Mouse (Mus musculus) kidney, postnatal 0 days (tissue): ENCODE measurements around the gene Neurl1b. TPM values are rescaled to one million over a fixed set of nuclear protein-coding genes. Genes with fewer than 3 reads are reported as not detected.

ENCODE experiments used
- ATAC-seq: fragments of 200-750 bp; cut with Nextera tagmentation; replicated peaks from 2 replicates; pipeline ENCODE4 v1.8.0; 2017; ENCODE audit warnings: low read depth, moderate number of reproducible peaks, moderate TSS enrichment, moderate library complexity; ENCODE audit not compliant: low FRiP score
- DNase-seq: peaks from one replicate; pipeline ENCODE4 v3.0.0-alpha.2; 2016; ENCODE audit warnings: low spot score
- H3K27ac ChIP-seq: fragments of 300-500 bp; sonication (generic); 2 replicates; pipeline ENCODE4 v1.5.1; 2014; ENCODE audit warnings: mild to moderate bottlenecking
- H3K27me3 ChIP-seq: fragments of 300-500 bp; sonication (generic); 2 replicates; pipeline ENCODE4 v1.6.1; 2014; ENCODE audit warnings: low read length, mixed read lengths; ENCODE audit not compliant: insufficient read depth
- H3K36me3 ChIP-seq: fragments of 300-500 bp; sonication (generic); 2 replicates; pipeline ENCODE4 v1.6.1; 2014; ENCODE audit warnings: low read length, mixed read lengths; ENCODE audit not compliant: insufficient read depth
- H3K4me1 ChIP-seq: fragments of 300-500 bp; sonication (generic); replicated peaks from 2 replicates; pipeline ENCODE4 v1.6.1; 2014; ENCODE audit warnings: antibody characterized with exemption, low read length, mixed read lengths; ENCODE audit not compliant: insufficient read depth
- H3K4me2 ChIP-seq: fragments of 300-500 bp; sonication (generic); 2 replicates; pipeline ENCODE4 v1.6.1; 2014; ENCODE audit warnings: mild to moderate bottlenecking, low read length, moderate library complexity, mixed read lengths
- H3K4me3 ChIP-seq: fragments of 300-500 bp; sonication (generic); replicated peaks from 2 replicates; pipeline ENCODE4 v1.5.1; 2014; ENCODE audit warnings: low read depth, low read length
- H3K9ac ChIP-seq: fragments of 300-500 bp; sonication (generic); 2 replicates; pipeline ENCODE4 v1.6.1; 2014; ENCODE audit warnings: low read depth, low read length
- H3K9me3 ChIP-seq: fragments of 300-500 bp; sonication (generic); replicated peaks from 2 replicates; pipeline ENCODE4 v1.6.1; 2016; ENCODE audit warnings: low read length, inconsistent platforms, mixed read lengths
- CTCF ChIP-seq: IDR thresholded peaks from 2 replicates; pipeline ENCODE4 v1.5.1; 2016; ENCODE audit warnings: antibody characterized with exemption, low read depth, mild to moderate bottlenecking, moderate library complexity
- WGBS: fragments of 180-500 bp; shearing (Covaris S2); extraction: QIAGEN DNeasy Blood & Tissue Kit; methylation state at CpG from one replicate; pipeline ENCODE4 v1.1.7; 2014; 5-methylcytosine and 5-hydroxymethylcytosine counted together
- polyA plus RNA-seq: library from polyadenylated mRNA; unstranded; fragments of >200 nt; fragmentation: Nextera tagmentation; extraction: Ambion mirVana; gene quantifications from 2 replicates; pipeline ENCODE4 v1.2.1, GENCODE M21; 2015

The Neurl1b gene
- polyA plus RNA-seq, 1 experiment from 2014 or later, result 1.6 TPM

DNA sequence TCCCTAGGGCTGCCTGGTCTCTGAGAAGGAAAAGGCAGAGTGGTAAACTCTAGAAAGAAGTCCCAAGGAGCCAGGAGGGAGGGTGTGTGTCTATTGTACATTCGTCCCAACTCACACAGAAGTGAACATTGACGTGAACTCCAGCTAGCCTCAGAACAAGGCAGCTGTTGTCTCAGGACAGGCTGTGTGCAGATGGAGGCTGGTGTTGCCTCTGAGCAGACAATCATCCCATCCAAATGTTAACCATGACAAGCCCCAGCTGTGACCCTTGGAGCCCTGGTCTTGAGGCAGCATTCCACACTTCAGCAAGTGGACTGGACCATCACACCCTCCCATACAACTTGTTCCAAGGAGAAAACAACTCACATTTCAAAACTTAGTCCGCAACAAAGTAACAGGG, 77.6 kb downstream of the Neurl1b start:
- no peak for TF ChIP-seq CTCF
- Histone ChIP-seq H3K27me3 (no peaks in the 10 kb centered on the region), H3K4me3 (no peak overlapping the region), H3K36me3 (no peaks in the 10 kb centered on the region), H3K9me3 (no peaks in the 10 kb centered on the region), H3K4me1 (no peaks in the 10 kb centered on the region), H3K4me2 (no peak overlapping the region), H3K27ac (no peak overlapping the region), H3K9ac (no peak overlapping the region)
- ATAC-seq (no peak), DNase-seq (no peak)
- 93% methylated on average over 3 of the region's 3 CpGs for WGBS

DNA sequence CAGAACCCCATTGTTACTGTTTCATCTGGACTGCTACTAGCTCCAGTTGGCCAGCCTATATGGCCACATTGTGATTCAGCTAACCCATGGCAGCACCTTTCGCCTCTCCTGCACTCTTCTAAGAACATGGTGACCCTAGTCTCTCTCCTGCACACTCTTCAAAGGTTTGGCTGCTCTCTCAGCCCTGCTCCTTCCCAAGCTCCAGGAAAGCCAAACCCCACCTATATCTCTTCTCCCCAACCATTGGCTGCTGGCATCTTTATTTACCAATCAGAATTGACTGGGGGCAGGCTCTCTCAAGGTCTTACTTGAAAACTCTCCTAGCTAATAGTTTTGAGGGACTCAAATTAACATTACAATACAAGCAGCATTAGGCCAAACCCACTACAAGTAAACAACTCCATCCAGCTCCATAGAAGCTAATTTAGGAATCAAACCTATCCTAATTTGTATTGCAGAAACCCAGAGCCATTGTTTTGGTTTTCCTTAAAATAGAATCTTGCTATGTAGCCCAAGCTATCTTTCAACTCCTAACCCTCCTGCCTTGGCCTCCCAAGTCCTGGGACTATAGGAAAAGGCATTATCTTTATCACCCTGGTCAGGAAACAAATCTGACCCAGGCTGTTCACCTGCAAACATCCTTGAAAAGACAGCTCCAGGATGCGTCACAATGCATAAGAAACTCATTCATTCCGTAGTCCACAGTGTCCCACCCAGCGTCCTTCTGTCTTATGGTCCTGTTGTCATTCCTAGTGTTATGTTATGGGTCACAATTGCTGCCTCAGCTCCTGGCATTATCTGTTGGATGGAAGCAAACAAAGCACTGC, 80.2 kb downstream of the Neurl1b start:
- TF ChIP-seq CTCF, result no peak
- H3K27me3 ChIP-seq, result no peaks in the 10 kb centered on the region
- no peak overlapping the region for H3K4me3 ChIP-seq
- ATAC-seq (no peak), DNase-seq (no peak)
- H3K4me2 ChIP-seq, result no peak overlapping the region
- H3K36me3 ChIP-seq, result no peaks in the 10 kb centered on the region
- no peaks in the 10 kb centered on the region for H3K4me1 ChIP-seq
- 84% methylated on average over 4 of the region's 4 CpGs for WGBS
- H3K9me3 ChIP-seq, result no peaks in the 10 kb centered on the region
- no peak overlapping the region for H3K27ac ChIP-seq
- H3K9ac ChIP-seq, result no peak overlapping the region

Other genes starting within 250 kb of the Neurl1b start
- 1.9 and 2.0 TPM in 2 replicates for gene Pdia2, start 215.7 kb upstream of the Neurl1b start, polyA plus RNA-seq
- 9.1 and 11.1 TPM in 2 replicates for gene Rgs11, start 211.9 kb upstream of the Neurl1b start, polyA plus RNA-seq
- gene Arhgdig, start 207.0 kb upstream of the Neurl1b start, polyA plus RNA-seq, result 16.8 and 22.4 TPM in 2 replicates
- gene Fam234a, start 170.6 kb upstream of the Neurl1b start, polyA plus RNA-seq, result 81.6 and 85.6 TPM in 2 replicates
- gene Luc7l, start 161.9 kb upstream of the Neurl1b start, polyA plus RNA-seq, result 71.3 and 75.7 TPM in 2 replicates
- 103 and 107 TPM in 2 replicates for gene Ergic1, start 146.7 kb downstream of the Neurl1b start, polyA plus RNA-seq
- 28.3 and 31.5 TPM in 2 replicates for gene Dusp1, start 147.3 kb downstream of the Neurl1b start, polyA plus RNA-seq
- gene Atp6v0e, start 248.4 kb downstream of the Neurl1b start, polyA plus RNA-seq, result 459 and 492 TPM in 2 replicates